Mouse (Mus musculus) megakaryocyte, embryonic 14.5 days (primary cell): Measurements from ENCODE around the gene Ldb1. TPM values are rescaled to one million over a fixed set of nuclear protein-coding genes. Genes with fewer than 3 reads are reported as not detected.

Source experiments
- H3K27me3 ChIP-seq: replicated peaks from 2 replicates; pipeline ENCODE3; 2012; ENCODE audit warnings: inconsistent platforms
- H3K36me3 ChIP-seq: replicated peaks from 2 replicates; pipeline ENCODE3; 2012; ENCODE audit warnings: low read length, inconsistent platforms, mixed read lengths
- H3K4me1 ChIP-seq: 2 replicates; pipeline ENCODE4 v1.6.1; 2012; ENCODE audit warnings: inconsistent platforms
- H3K4me3 ChIP-seq: replicated peaks from 2 replicates; pipeline ENCODE3; 2012; ENCODE audit warnings: moderate library complexity, mild to moderate bottlenecking, inconsistent platforms
- H3K9me3 ChIP-seq: 2 replicates; pipeline ENCODE4 v1.6.1; 2012; ENCODE audit warnings: inconsistent platforms
- FLI1 ChIP-seq: IDR thresholded peaks from 2 replicates; pipeline ENCODE4 v1.6.1; 2012; ENCODE audit warnings: low read length, inconsistent platforms, mixed read lengths
- GATA1 ChIP-seq: IDR thresholded peaks from 3 replicates; pipeline ENCODE4 v1.6.1; 2012; ENCODE audit warnings: mixed read lengths, low read length, inconsistent platforms, borderline replicate concordance
- polyA plus RNA-seq: library from polyadenylated mRNA; stranded (reverse); fragments of >175 nt; gene quantifications from 2 replicates; pipeline ENCODE4 v1.2.3, GENCODE M21; 2012; ENCODE audit warnings: low replicate concordance; ENCODE audit not compliant: insufficient read depth

The Ldb1 gene
- polyA plus RNA-seq, 1 experiment = 424 TPM

DNA sequence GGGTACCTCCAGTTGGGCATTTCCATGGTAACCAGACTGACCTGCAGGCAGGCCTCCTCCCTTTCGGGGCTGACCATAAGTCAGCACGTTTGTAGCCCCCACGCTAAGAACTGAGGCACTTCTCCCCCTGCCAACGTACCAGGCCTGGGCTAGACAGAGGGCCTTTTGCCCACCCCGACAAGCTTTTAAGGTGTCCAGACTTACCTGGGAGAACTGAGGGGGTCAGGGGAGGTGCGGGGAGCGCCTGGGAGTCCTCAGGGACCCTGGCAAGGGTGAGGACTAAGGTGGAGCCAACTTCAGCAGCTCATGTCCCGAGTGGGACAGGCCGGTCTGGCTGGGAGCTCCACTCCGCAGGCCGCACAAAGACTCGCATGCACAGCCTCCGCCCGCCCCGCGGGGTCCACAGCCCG is 6.2 kb downstream of the Ldb1 start:
- Histone ChIP-seq H3K9me3 (no peaks in the 10 kb centered on the region), H3K36me3 (peaks cover 40% of the 10 kb centered on the region), H3K4me3 (peak overlapping the region; percentile 95), H3K4me1 (peaks cover 85% of the 10 kb centered on the region), H3K27me3 (no peaks in the 10 kb centered on the region)
- no peak for TF ChIP-seq GATA1
- TF ChIP-seq FLI1 = no peak

DNA sequence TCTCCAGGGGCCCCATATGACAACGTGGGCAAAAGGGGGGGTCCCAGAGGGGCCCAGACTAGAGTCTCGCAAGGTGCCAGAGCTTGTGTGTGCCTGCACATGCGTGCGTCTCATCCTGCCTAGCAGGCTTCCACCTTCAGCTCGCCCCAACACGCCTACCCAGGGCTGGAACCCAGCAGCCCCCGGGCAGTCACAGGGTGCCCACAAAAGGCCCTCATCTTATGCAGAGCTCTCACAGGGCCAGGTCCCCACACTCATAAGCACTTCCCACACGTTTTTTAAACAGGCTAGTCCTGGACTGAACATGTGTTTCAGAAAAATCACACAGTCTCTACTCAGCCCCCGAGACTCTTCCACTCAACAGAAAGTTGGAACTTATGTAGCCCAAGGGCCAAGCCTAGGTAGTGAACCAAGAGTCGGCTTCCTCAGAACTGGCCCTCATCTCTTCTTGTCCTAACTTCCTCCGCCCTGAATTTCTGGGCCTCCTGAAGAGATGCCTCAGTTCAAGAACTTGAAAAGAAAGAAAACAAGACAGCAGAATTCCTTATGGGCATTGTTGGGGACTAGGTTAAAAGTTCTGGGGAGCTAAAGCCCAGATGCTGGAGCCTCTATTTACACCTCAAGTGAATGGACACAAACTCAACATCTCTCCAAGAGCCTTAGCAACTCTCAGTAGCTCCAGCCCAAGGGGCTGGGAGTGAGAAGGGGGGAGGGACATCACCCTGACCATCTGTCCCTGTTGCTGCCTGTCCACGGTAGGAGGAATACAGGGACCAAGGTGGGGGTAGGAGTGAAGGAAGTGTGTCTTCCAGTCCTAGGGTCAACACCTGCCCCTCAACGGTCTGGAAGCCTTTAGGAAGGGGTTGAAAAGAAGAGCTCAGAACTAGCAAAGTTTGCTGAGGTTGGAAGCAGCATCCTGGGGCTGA is 6.8 kb downstream of the Ldb1 start:
- H3K4me1 ChIP-seq = peaks cover 80% of the 10 kb centered on the region
- no peaks in the 10 kb centered on the region for H3K27me3 ChIP-seq
- H3K4me3 ChIP-seq = peak overlapping the region; percentile 95
- H3K9me3 ChIP-seq = no peaks in the 10 kb centered on the region
- TF ChIP-seq GATA1 = no peak
- no peak for TF ChIP-seq FLI1
- peaks cover 47% of the 10 kb centered on the region for H3K36me3 ChIP-seq

DNA sequence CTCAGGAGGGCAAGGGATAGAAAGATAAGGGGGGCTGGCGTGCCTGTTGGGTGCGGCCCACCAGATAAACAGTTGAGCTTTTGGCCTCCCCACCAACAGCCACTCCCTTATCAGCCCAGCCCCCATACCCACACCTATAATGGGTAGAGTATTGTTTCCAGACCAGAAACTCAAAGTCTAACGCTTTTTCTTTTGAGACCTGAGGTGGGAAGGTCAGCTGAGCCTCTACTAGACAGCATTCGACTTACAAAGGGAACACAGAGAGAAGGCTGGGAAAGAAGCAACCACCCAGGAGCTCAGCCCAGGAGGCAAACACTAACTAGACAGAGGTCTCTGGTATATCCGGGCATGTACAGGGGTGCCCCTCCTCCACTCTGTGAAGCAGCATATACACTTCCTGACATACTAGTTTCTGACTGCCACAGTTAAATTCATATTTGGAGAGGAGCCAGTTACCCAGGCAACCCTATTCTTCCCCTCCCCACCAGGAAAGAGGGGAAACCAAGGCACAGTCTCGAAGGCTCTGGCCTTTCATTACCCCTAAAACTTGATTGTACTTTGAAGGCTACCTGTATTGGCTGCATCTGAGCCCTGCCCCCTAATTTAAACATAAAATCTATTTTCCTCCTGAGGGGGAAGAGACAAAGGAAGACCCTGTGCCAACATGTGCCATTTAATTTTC is 7.6 kb downstream of the Ldb1 start:
- Histone ChIP-seq H3K9me3 (no peaks in the 10 kb centered on the region), H3K36me3 (peaks cover 55% of the 10 kb centered on the region), H3K4me3 (peak overlapping the region; percentile 95), H3K27me3 (no peaks in the 10 kb centered on the region), H3K4me1 (peaks cover 78% of the 10 kb centered on the region)
- TF ChIP-seq GATA1 = no peak
- TF ChIP-seq FLI1 = no peak

DNA sequence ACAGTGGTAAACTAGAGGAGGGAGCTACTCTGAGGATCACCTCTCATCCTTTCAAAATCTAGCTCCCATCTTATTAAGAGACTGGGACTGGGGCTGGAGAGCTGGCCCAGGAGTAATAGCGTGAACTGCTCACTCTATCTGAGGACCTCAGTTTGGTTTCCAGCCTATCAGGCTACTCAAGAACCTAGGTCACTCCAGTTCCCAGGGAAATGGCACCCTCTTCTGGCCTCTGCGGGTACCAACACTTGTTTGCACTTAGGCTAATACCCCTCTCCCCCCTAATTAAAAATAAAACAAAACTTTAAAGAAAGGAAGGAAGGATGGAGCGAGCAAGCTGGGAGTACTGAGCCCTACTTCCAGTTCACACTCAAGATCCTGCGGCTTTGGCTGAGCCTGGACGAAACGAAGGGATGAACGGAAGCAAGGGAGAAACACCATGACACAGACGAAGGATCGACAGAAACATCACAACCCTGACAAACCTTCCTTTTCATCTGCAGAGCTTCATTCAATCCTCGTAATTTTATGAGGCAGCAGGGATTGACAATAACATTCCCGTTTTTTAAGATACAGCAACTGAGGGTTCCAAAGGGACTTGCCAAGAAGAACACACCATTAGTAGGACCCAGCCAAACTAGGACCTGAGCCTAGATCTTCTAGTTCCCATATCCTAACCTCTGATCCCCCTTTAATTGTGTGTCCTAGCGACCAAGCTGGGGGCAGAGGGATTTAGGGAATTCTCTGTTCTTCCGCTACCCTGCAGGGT is 8.4 kb downstream of the Ldb1 start:
- Histone ChIP-seq H3K36me3 (peaks cover 62% of the 10 kb centered on the region), H3K27me3 (no peaks in the 10 kb centered on the region), H3K9me3 (no peaks in the 10 kb centered on the region), H3K4me1 (peaks cover 78% of the 10 kb centered on the region), H3K4me3 (peak overlapping the region; percentile 95)
- TF ChIP-seq GATA1 = no peak
- no peak for TF ChIP-seq FLI1

DNA sequence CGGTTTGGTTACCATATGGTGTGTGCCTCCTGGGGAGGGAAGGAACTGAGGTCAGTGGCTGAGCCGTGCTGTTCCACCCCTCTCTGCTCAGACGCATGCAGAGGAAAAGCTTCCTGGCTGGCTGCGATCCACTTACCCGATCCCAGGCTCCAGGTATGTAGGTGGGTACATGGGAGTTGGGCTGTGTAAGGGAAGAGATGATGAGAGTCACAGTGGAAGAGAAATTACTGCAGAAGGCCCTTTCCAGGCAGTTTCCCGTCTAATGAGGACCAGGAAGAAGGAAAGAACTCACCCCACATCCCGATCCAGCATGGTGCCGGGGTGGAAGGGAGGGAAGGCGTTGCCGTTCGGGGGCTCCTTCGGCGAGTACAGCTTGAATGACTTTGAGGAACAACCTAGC is 9.0 kb downstream of the Ldb1 start:
- no peak for TF ChIP-seq GATA1
- no peak for TF ChIP-seq FLI1
- Histone ChIP-seq H3K9me3 (no peaks in the 10 kb centered on the region), H3K27me3 (no peaks in the 10 kb centered on the region), H3K36me3 (peaks cover 63% of the 10 kb centered on the region), H3K4me1 (peaks cover 73% of the 10 kb centered on the region), H3K4me3 (no peak overlapping the region)

DNA sequence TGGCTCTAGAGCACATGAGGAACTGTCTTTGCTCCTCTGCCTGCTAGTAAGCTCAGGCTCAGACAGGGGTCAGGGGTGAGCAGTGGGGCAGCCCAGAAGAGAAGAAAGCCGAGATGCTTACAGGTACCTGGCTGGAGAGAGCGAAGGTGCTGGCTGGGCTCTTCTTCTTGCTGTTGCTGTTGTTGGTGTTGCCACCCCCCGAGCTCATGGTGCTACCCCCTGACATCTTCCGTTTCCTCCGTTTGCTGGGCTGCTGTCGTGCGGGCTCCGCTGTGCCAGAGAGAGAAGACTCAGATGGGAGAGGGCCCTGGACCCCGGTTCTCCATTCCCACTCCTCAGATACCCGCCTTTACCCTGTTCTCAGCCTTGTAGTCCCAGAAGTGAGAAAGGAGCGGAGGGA is 11.1 kb downstream of the Ldb1 start:
- Histone ChIP-seq H3K4me3 (no peak overlapping the region), H3K27me3 (no peaks in the 10 kb centered on the region), H3K36me3 (peaks cover 78% of the 10 kb centered on the region), H3K9me3 (peaks cover 7% of the 10 kb centered on the region), H3K4me1 (peaks cover 59% of the 10 kb centered on the region)
- TF ChIP-seq FLI1 (no peak), GATA1 (no peak)

DNA sequence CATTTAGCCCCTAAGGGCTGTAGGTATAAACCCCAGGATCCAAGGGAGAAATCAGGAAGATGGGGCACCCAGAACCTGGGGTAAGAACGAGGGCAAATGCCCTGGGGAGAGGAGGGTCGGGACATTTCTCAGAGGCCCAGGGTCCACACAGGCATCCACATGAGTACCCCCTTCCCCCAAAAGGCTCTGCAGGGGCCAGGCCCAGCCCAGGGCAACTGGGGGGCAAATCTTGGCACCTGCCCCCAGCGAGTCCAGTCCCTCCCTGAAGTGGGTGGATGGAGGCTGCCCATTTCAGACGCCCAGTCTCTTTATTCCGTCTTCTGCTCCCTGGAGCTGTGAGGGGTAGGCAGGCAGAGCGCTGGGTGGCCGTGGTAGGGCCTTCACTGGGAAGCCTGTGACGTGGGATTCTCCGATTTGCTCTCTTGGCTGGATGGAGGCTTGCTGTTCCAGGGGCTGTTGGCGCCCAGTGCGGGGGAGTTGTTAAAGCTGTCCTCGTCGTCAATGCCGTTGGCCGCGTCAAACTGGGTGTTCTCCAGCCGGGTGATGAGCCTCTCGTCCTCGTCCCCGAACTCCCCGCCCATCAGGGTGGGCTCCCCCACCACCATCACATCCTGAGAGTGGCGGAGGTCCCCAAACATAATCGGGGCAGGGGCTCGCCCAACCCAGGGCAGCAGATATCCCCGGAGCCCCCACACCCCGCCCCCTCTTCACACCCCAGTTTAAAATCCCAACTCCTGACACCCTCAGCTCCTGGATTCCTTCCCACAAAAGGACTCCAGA is 12.1 kb downstream of the Ldb1 start:
- Histone ChIP-seq H3K36me3 (peaks cover 78% of the 10 kb centered on the region), H3K27me3 (no peaks in the 10 kb centered on the region)
- TF ChIP-seq FLI1 = no peak
- no peak for TF ChIP-seq GATA1

DNA sequence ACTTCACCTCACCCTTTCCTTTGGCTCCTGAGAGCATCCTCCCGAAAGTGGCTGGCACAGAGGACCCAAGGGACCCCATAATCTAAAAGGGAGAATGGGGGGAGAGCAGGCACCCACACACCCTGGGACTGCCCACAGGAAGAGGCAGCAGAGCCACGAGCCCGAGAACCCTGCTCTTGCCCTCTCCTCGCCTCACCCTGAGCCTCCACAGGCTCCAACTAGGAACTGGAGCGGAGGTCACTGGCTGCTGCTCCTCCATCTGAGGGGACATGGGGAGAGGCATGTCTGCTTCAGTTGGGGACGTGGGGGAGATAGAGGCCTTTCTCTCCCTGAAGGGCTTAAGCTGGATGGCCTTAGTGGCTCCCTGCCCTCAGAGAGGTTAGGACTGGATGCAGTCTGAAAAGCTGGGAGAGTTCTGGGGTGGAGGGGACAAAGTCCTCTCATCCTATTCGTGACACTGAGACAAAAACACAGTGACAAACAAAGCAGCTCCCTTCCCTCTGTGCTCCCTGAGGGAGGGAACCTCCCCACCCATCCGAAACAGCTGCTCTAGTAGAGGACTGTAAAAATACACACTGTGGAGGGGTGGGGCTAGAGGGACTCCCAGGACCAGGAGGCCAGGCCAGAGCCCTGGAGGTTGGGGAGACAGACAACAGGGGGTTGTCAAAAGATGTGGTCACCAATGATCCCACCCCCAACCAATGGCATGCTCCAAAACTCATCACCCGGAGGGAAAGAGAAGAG is 13.2 kb downstream of the Ldb1 start:
- H3K36me3 ChIP-seq = peaks cover 73% of the 10 kb centered on the region
- H3K27me3 ChIP-seq = no peaks in the 10 kb centered on the region
- peaks cover 45% of the 10 kb centered on the region for H3K4me1 ChIP-seq
- TF ChIP-seq GATA1 = no peak
- TF ChIP-seq FLI1 = no peak
- H3K9me3 ChIP-seq = peaks cover 7% of the 10 kb centered on the region
- no peak overlapping the region for H3K4me3 ChIP-seq

More for the DNA sequence above, 12.1 kb downstream of the Ldb1 start:
- Histone ChIP-seq H3K4me3 (no peak overlapping the region), H3K4me1 (peaks cover 49% of the 10 kb centered on the region), H3K9me3 (peaks cover 7% of the 10 kb centered on the region)
